Mouse (Mus musculus) spleen, adult 2 months (tissue): ENCODE measurements at regions not wholly inside any gene's neighbourhood (a gene's known extent, or its start where the extent isn't known, plus 50 kb on each side); places are given as distances from the start of the nearest gene placed in this dataset.

ENCODE experiments used
- CTCF ChIP-seq: fragments of 200-500 bp; IDR thresholded peaks from 2 replicates; pipeline ENCODE4 v1.5.1; 2011; ENCODE audit warnings: mild to moderate bottlenecking, inconsistent platforms; ENCODE audit not compliant: insufficient read depth, insufficient read length, insufficient replicate concordance; ENCODE audit errors: extremely low read depth
- POLR2A ChIP-seq: fragments of 200-500 bp; IDR thresholded peaks from 2 replicates; pipeline ENCODE4 v1.6.1; 2011; ENCODE audit warnings: low read depth, low read length, inconsistent platforms

DNA sequence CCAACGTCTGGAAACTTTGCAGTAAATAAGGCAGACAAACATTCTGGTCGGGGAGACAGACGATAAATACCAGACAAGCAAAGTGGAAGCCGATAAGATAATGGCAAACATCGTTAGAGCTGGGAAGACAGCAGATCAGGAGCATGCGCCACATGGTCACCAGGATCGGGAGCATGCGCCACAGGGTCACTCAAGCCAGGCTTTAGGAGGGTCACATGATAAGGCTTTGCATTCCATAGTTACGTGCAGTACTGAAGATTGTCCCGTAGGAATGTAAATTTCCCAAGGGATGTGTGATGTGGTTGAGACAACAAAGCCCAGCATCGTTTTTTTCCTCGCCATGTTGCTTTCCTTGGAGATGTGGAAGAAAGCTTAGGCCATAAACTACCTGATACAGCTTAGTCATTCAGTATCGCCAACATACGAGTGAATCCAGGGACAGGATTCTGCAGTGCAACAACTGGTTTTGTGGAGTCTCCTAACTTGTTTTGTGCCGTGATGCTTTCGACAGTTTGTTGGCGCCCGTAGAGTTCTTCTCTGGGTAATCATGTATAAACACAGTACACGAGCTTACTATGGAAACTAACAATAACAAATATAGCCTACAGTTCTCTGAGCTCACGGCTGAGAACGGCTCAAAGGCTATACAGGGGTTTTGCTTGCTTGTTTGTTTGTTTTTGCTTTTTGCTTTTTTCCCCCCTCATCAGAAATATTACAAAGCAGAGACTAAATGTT, 133.9 kb downstream of the Ndfip2 start:
- TF ChIP-seq POLR2A: no peak
- TF ChIP-seq CTCF: no peak
